Mouse (Mus musculus) kidney, embryonic 14.5 days (tissue): Measurements from ENCODE around the gene Plgrkt. TPM values are rescaled to one million over a fixed set of nuclear protein-coding genes. Genes with fewer than 3 reads are reported as not detected.

Experiments
- ATAC-seq: fragments of 200-750 bp; cut with Nextera tagmentation; 2 replicates; pipeline ENCODE4 v1.8.0; 2017; ENCODE audit warnings: moderate number of reproducible peaks, mild to moderate bottlenecking, moderate TSS enrichment, moderate library complexity; ENCODE audit not compliant: low FRiP score, low TSS enrichment
- H3K27ac ChIP-seq: fragments of 300-500 bp; sonication (generic); 2 replicates; pipeline ENCODE4 v1.5.1; 2014; ENCODE audit warnings: low read depth, mild to moderate bottlenecking, low read length, moderate library complexity, mixed read lengths
- H3K27me3 ChIP-seq: fragments of 300-500 bp; sonication (generic); 2 replicates; pipeline ENCODE4 v1.6.1; 2014; ENCODE audit warnings: mild to moderate bottlenecking, low read length; ENCODE audit not compliant: control insufficient read depth, insufficient read depth
- H3K36me3 ChIP-seq: fragments of 300-500 bp; sonication (generic); 2 replicates; pipeline ENCODE4 v1.6.1; 2014; ENCODE audit warnings: low read length, mixed read lengths; ENCODE audit not compliant: control insufficient read depth, insufficient read depth
- H3K4me1 ChIP-seq: fragments of 300-500 bp; sonication (generic); 2 replicates; pipeline ENCODE4 v1.6.1; 2014; ENCODE audit warnings: low read length, mixed read lengths; ENCODE audit not compliant: control insufficient read depth, insufficient read depth
- H3K4me2 ChIP-seq: fragments of 300-500 bp; sonication (generic); replicated peaks from 2 replicates; pipeline ENCODE4 v1.6.1; 2014; ENCODE audit warnings: low read depth, mild to moderate bottlenecking, low read length
- H3K4me3 ChIP-seq: fragments of 300-500 bp; sonication (generic); 2 replicates; pipeline ENCODE4 v1.5.1; 2014; ENCODE audit warnings: mild to moderate bottlenecking, low read length
- H3K9ac ChIP-seq: fragments of 300-500 bp; sonication (generic); 2 replicates; pipeline ENCODE4 v1.6.1; 2014; ENCODE audit warnings: low read depth, mild to moderate bottlenecking, low read length, moderate library complexity
- H3K9me3 ChIP-seq: fragments of 300-500 bp; sonication (generic); 2 replicates; pipeline ENCODE4 v1.6.1; 2016; ENCODE audit warnings: low read length; ENCODE audit not compliant: control insufficient read depth
- WGBS: fragments of 180-500 bp; shearing (Covaris S2); extraction: QIAGEN DNeasy Blood & Tissue Kit; methylation state at CpG from one replicate; pipeline ENCODE4 v1.1.7; 2014; 5-methylcytosine and 5-hydroxymethylcytosine counted together
- polyA plus RNA-seq: library from polyadenylated mRNA; unstranded; fragments of >200 nt; fragmentation: Nextera tagmentation; extraction: Ambion mirVana; gene quantifications from 2 replicates; pipeline ENCODE4 v1.2.1, GENCODE M21; 2014

Plgrkt gene
- polyA plus RNA-seq, 1 experiment from 2014 or later, result 47.2 TPM

GRCm38 (mm10) chr19:29403251-29403650 is 36.1 kb upstream of the Plgrkt start:
- H3K27me3 ChIP-seq, result no peaks in the 10 kb centered on the region
- no peaks in the 10 kb centered on the region for H3K4me1 ChIP-seq
- H3K4me3 ChIP-seq, result no peak overlapping the region
- no peak overlapping the region for H3K9ac ChIP-seq
- no peaks in the 10 kb centered on the region for H3K36me3 ChIP-seq
- ATAC-seq, result no peak
- no peak overlapping the region for H3K27ac ChIP-seq
- no peak overlapping the region for H3K4me2 ChIP-seq
- 77% methylated on average over 4 of the region's 4 CpGs for WGBS
- no peaks in the 10 kb centered on the region for H3K9me3 ChIP-seq

GRCm38 (mm10) chr19:29402621-29403020 is 35.4 kb upstream of the Plgrkt start:
- ATAC-seq, result no peak
- no peaks in the 10 kb centered on the region for H3K36me3 ChIP-seq
- 96% methylated on average over 4 of the region's 4 CpGs for WGBS

GRCm38 (mm10) chr19:29400466-29400865 is 33.3 kb upstream of the Plgrkt start:
- Histone ChIP-seq H3K36me3 (no peaks in the 10 kb centered on the region), H3K27ac (no peak overlapping the region), H3K4me2 (no peak overlapping the region), H3K9me3 (0 out of 2 replicates have a peak, but pooled peaks cover 3% of the 10 kb centered on the region), H3K27me3 (no peaks in the 10 kb centered on the region), H3K4me3 (no peak overlapping the region), H3K4me1 (no peaks in the 10 kb centered on the region), H3K9ac (no peak overlapping the region)
- ATAC-seq, result no peak
- 90% methylated on average over 3 of the region's 3 CpGs for WGBS

More at GRCm38 (mm10) chr19:29402621-29403020, 35.4 kb upstream of the Plgrkt start:
- no peak overlapping the region for H3K4me3 ChIP-seq
- no peaks in the 10 kb centered on the region for H3K4me1 ChIP-seq
- H3K9ac ChIP-seq, result no peak overlapping the region
- no peak overlapping the region for H3K4me2 ChIP-seq
- no peak overlapping the region for H3K27ac ChIP-seq
- 0 out of 2 replicates have a peak, but pooled peaks cover 3% of the 10 kb centered on the region for H3K9me3 ChIP-seq
- H3K27me3 ChIP-seq, result no peaks in the 10 kb centered on the region

GRCm38 (mm10) chr19:29399786-29400185 is 32.6 kb upstream of the Plgrkt start:
- 88% methylated on average over 4 of the region's 4 CpGs for WGBS
- H3K4me1 ChIP-seq, result no peaks in the 10 kb centered on the region
- no peak for ATAC-seq
- 0 out of 2 replicates have a peak, but pooled peaks cover 3% of the 10 kb centered on the region for H3K9me3 ChIP-seq
- H3K4me3 ChIP-seq, result no peak overlapping the region
- H3K36me3 ChIP-seq, result no peaks in the 10 kb centered on the region
- H3K4me2 ChIP-seq, result no peak overlapping the region
- no peak overlapping the region for H3K9ac ChIP-seq
- H3K27me3 ChIP-seq, result no peaks in the 10 kb centered on the region
- no peak overlapping the region for H3K27ac ChIP-seq

GRCm38 (mm10) chr19:29396353-29396752 is 29.2 kb upstream of the Plgrkt start:
- no peaks in the 10 kb centered on the region for H3K4me1 ChIP-seq
- no peak overlapping the region for H3K4me3 ChIP-seq
- no peak overlapping the region for H3K27ac ChIP-seq
- H3K4me2 ChIP-seq, result no peak overlapping the region
- 0 out of 2 replicates have a peak, but pooled peaks cover 3% of the 10 kb centered on the region for H3K9me3 ChIP-seq
- H3K9ac ChIP-seq, result no peak overlapping the region
- 25% methylated on average over 1 of the region's 1 CpGs for WGBS
- no peak for ATAC-seq
- H3K36me3 ChIP-seq, result no peaks in the 10 kb centered on the region
- H3K27me3 ChIP-seq, result no peaks in the 10 kb centered on the region

- no peak for ATAC-seq
- H3K27me3 ChIP-seq, result no peaks in the 10 kb centered on the region
- H3K27ac ChIP-seq, result no peak overlapping the region
- no peak overlapping the region for H3K4me2 ChIP-seq
- 94% methylated on average over 2 of the region's 2 CpGs for WGBS
- H3K9me3 ChIP-seq, result 0 out of 2 replicates have a peak, but pooled peaks cover 3% of the 10 kb centered on the region
- H3K36me3 ChIP-seq, result no peaks in the 10 kb centered on the region
- H3K9ac ChIP-seq, result no peak overlapping the region
- H3K4me3 ChIP-seq, result no peak overlapping the region
- no peaks in the 10 kb centered on the region for H3K4me1 ChIP-seq
Observed at GRCm38 (mm10) chr19:29394721-29395120, 27.5 kb upstream of the Plgrkt start.

GRCm38 (mm10) chr19:29393333-29393732 is 26.1 kb upstream of the Plgrkt start:
- H3K9me3 ChIP-seq, result 0 out of 2 replicates have a peak, but pooled peaks cover 3% of the 10 kb centered on the region
- no peaks in the 10 kb centered on the region for H3K36me3 ChIP-seq
- ATAC-seq, result no peak
- no peak overlapping the region for H3K4me3 ChIP-seq
- no peak overlapping the region for H3K27ac ChIP-seq
- no peak overlapping the region for H3K4me2 ChIP-seq
- WGBS, result 84% methylated on average over 9 of the region's 9 CpGs
- no peaks in the 10 kb centered on the region for H3K4me1 ChIP-seq
- no peak overlapping the region for H3K9ac ChIP-seq
- H3K27me3 ChIP-seq, result no peaks in the 10 kb centered on the region

GRCm38 (mm10) chr19:29391279-29391678 is 24.1 kb upstream of the Plgrkt start:
- Histone ChIP-seq H3K27ac (no peak overlapping the region), H3K4me1 (no peaks in the 10 kb centered on the region), H3K9me3 (no peaks in the 10 kb centered on the region), H3K36me3 (no peaks in the 10 kb centered on the region), H3K4me3 (no peak overlapping the region), H3K27me3 (no peaks in the 10 kb centered on the region), H3K4me2 (no peak overlapping the region), H3K9ac (no peak overlapping the region)
- no peak for ATAC-seq
- WGBS, result 60% methylated on average over 4 of the region's 4 CpGs

- 47% methylated on average over 5 of the region's 5 CpGs for WGBS
- H3K4me1 ChIP-seq, result no peaks in the 10 kb centered on the region
- no peaks in the 10 kb centered on the region for H3K9me3 ChIP-seq
- no peak for ATAC-seq
- H3K27ac ChIP-seq, result no peak overlapping the region
- no peak overlapping the region for H3K4me2 ChIP-seq
- no peak overlapping the region for H3K4me3 ChIP-seq
- H3K9ac ChIP-seq, result no peak overlapping the region
- no peaks in the 10 kb centered on the region for H3K36me3 ChIP-seq
- H3K27me3 ChIP-seq, result no peaks in the 10 kb centered on the region
Observed at GRCm38 (mm10) chr19:29390483-29390882, 23.3 kb upstream of the Plgrkt start.
